Mouse (Mus musculus): ENCODE data around the gene Ppp1r3e.

DNA sequence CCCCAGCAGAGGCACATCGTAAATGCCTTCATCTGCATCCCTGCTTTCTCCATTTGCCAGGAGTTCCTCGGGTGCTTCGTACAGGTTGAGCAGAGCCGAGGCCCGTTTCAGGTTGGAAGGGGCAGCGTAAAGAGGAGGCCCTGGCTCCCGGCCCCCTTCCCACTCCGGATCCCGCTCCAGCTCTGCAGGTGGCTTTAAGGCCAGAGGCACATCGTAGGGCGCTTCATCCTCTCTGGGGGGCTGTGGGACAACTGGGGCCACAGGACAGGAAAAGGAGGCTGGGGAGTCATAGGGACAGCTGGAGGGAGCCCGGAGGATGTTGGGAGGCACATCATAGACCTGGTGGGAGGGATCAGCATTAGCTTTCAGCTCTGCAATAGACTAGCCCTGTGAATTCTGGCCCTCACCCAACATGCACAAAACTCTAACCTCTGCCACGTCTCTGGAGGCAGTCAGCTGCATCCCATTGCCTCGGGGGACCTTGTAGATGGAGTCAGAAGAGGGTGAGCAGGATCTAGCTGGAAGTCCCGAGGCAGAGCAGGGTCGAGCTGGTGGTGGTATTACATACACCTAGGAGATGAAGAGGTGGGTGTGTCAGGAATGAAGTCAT, 42.8 kb upstream of the Ppp1r3e start:
- TF ChIP-seq MAFK (IDR thresholded peaks at IDR 0.05; ENCODE audit: insufficient read depth, low read depth, low read length) (no peak), HCFC1 (IDR thresholded peaks at IDR 0.05; ENCODE audit: borderline replicate concordance, insufficient read depth, low read length) (no peak)

Data from ES-E14 (cell line).